Mouse (Mus musculus) liver, embryonic 14.5 days (tissue): ENCODE measurements at regions not wholly inside any gene's neighbourhood (a gene's known extent, or its start where the extent isn't known, plus 50 kb on each side); places are given as distances from the start of the nearest gene placed in this dataset.

ENCODE experiments used
- ATAC-seq: fragments of 200-750 bp; cut with Nextera tagmentation; 2 replicates; pipeline ENCODE4 v1.8.0; 2017; ENCODE audit warnings: moderate number of reproducible peaks, mild to moderate bottlenecking, moderate library complexity; ENCODE audit not compliant: insufficient read depth
- DNase-seq, 3 experiments: peaks; one replicate each; pipeline ENCODE4 v3.0.0-alpha.2; 2012 to 2013; ENCODE audit warnings: low read depth in 3 of 3, low spot score in 3 of 3
- H3K27ac ChIP-seq: fragments of 300-500 bp; sonication (generic); 2 replicates; pipeline ENCODE4 v1.5.1; 2014; ENCODE audit warnings: moderate library complexity, mild to moderate bottlenecking, control low read depth, inconsistent platforms
- H3K27me3 ChIP-seq: fragments of 300-500 bp; sonication (generic); 2 replicates; pipeline ENCODE4 v1.6.1; 2014; ENCODE audit warnings: mild to moderate bottlenecking, low read length, moderate library complexity; ENCODE audit not compliant: control insufficient read depth, insufficient read depth
- H3K36me3 ChIP-seq: fragments of 300-500 bp; sonication (generic); replicated peaks from 2 replicates; pipeline ENCODE4 v1.6.1; 2014; ENCODE audit warnings: low read depth; ENCODE audit not compliant: control insufficient read depth, insufficient read depth
- H3K4me1 ChIP-seq, 2 experiments: fragments of 200-500 bp in 1 of 2; fragments of 300-500 bp in 1 of 2; sonication (generic) in 1 of 2; replicated peaks; 2 replicates each; pipeline ENCODE4 v1.6.1; 2012 to 2014; ENCODE audit warnings: antibody characterized with exemption in 1 of 2, inconsistent platforms in 1 of 2, low read length in 1 of 2; ENCODE audit not compliant: control insufficient read depth in 2 of 2, insufficient read depth in 2 of 2
- H3K4me2 ChIP-seq: fragments of 300-500 bp; sonication (generic); 2 replicates; pipeline ENCODE4 v1.6.1; 2014; ENCODE audit warnings: low read depth, mild to moderate bottlenecking, control low read depth, moderate library complexity
- H3K4me3 ChIP-seq, 2 experiments: fragments of 200-500 bp in 1 of 2; fragments of 300-500 bp in 1 of 2; sonication (generic) in 1 of 2; 2 replicates each; pipeline ENCODE4 v1.5.1; 2012 to 2014; ENCODE audit warnings: low read depth in 2 of 2, low read length in 2 of 2, mild to moderate bottlenecking in 2 of 2, control low read depth in 1 of 2, inconsistent platforms in 1 of 2, moderate library complexity in 1 of 2; ENCODE audit not compliant: insufficient read depth in 1 of 2
- H3K9ac ChIP-seq: fragments of 300-500 bp; sonication (generic); replicated peaks from 2 replicates; pipeline ENCODE4 v1.6.1; 2014; ENCODE audit warnings: mild to moderate bottlenecking, control low read depth, moderate library complexity
- H3K9me3 ChIP-seq: fragments of 300-500 bp; sonication (generic); 2 replicates; pipeline ENCODE4 v1.6.1; 2016; ENCODE audit warnings: low read length, mixed read lengths; ENCODE audit not compliant: control insufficient read depth
- CTCF ChIP-seq: IDR thresholded peaks from 2 replicates; pipeline ENCODE4 v1.5.1; 2016; ENCODE audit warnings: antibody characterized with exemption, low read depth, control low read depth
- EP300 ChIP-seq: IDR thresholded peaks from 2 replicates; pipeline ENCODE4 v1.6.1; 2016; ENCODE audit warnings: antibody characterized with exemption, low read depth
- WGBS: fragments of 180-500 bp; shearing (Covaris S2); extraction: QIAGEN DNeasy Blood & Tissue Kit; methylation state at CpG from one replicate; pipeline ENCODE4 v1.1.7; 2014; ENCODE audit not compliant: insufficient replicate concordance; 5-methylcytosine and 5-hydroxymethylcytosine counted together

DNA sequence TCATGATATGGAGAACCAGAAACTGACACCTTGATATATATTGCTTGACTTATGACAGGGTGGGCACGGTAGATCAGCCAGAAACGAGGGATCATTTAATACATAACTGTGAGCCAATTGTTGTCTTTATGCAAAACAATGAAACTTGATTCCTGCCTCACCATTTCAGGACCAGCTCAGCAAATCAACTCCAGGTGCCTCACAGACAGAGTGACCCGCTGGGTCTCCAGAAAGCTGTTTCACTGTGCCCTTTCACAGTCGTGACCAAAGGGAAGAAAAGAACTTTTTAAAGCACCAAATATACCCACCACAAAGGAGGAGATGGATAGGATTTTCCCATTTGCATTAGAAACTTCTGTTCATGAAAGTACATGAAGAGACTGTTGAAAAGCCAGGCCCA lies 443.0 kb upstream of the Mki67 start:
- no peak for ATAC-seq
- Histone ChIP-seq H3K27ac (no peak overlapping the region), H3K9me3 (no peaks in the 10 kb centered on the region), H3K9ac (no peak overlapping the region), H3K27me3 (no peaks in the 10 kb centered on the region), H3K36me3 (no peaks in the 10 kb centered on the region), H3K4me3 (no peak overlapping the region), H3K4me2 (no peak overlapping the region), H3K4me1 (no peaks in the 10 kb centered on the region)
- WGBS = 46% methylated on average over 4 of the region's 4 CpGs
- no peak for TF ChIP-seq CTCF
- TF ChIP-seq EP300 = no peak
- no peak for DNase-seq

DNA sequence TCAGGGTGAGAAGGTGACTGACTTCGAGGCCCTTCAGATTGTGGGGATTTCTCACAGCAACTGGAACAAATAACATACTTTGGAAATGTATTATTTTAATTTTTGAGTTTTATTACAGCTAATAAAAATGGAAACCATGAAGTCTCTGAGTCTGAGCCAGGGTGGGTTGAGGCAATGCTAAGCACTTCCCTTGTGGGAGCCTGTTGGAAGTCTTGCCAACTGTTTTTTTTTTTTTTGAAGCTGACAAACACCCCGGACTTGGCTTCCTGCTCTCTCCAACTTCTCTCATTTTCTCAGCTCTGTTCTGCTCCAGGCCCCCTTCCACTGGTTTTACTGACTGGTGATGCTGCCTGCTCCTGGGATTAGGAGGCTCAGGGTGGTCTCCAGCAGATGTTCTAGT lies 445.4 kb upstream of the Mki67 start:
- H3K9ac ChIP-seq = no peak overlapping the region
- 36% methylated on average over 2 of the region's 2 CpGs for WGBS
- TF ChIP-seq EP300 (no peak), CTCF (no peak)
- no peak overlapping the region for H3K4me2 ChIP-seq
- H3K4me3 ChIP-seq = no peak overlapping the region
- H3K27ac ChIP-seq = no peak overlapping the region
- H3K9me3 ChIP-seq = no peaks in the 10 kb centered on the region
- H3K36me3 ChIP-seq = no peaks in the 10 kb centered on the region
- no peaks in the 10 kb centered on the region for H3K27me3 ChIP-seq
- H3K4me1 ChIP-seq = no peaks in the 10 kb centered on the region
- ATAC-seq = no peak
- DNase-seq = no peak

DNA sequence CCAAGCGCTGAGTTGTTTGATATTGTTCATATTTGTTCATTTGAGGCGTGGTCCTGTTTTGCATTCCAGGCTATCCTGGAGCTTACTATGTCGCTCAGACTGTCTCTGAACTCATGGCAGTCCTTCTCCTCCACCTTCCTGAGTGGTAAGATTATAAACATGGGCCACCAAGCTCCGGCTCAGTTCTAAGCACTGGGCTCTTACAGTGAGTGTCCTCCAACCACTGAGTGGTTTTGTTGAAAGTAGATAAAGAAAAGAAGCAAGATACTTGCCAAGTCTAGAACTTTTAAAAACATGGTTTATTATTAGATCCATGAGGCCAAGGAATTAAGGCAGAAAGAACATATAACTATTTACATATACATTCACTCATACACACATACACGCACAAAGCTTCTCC lies 448.7 kb upstream of the Mki67 start:
- TF ChIP-seq CTCF (no peak), EP300 (no peak)

DNA sequence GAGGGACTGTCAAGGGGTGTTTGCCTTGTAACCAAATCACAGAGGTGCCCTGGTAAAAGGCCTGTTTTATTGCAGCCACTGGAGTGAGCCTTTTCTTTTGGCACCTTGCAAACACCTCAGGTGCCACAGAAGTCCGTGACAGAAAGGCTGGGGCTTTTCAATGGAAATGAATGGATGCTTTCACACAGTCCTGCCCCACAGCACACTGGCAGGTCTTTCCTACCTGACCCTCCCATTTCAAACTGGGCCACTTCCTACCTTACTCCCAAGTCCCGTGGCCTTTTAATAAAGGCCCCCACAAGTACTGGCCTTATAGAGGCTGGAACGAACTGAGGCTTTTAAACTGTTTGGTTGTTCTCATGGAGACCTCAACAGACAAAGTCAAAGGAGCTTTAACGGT lies 453.1 kb upstream of the Mki67 start:
- Histone ChIP-seq H3K9me3 (no peaks in the 10 kb centered on the region), H3K4me3 (no peak overlapping the region), H3K27me3 (no peaks in the 10 kb centered on the region), H3K27ac (no peak overlapping the region), H3K36me3 (no peaks in the 10 kb centered on the region), H3K4me1 (no peaks in the 10 kb centered on the region), H3K9ac (no peak overlapping the region), H3K4me2 (no peak overlapping the region)
- TF ChIP-seq EP300 (no peak), CTCF (no peak)
- DNase-seq = no peak
- no peak for ATAC-seq
- 47% methylated on average over 4 of the region's 4 CpGs for WGBS

More for the DNA sequence above, 448.7 kb upstream of the Mki67 start:
- WGBS = 57% methylated on average over 5 of the region's 5 CpGs
- Histone ChIP-seq H3K27ac (no peak overlapping the region), H3K9me3 (no peaks in the 10 kb centered on the region), H3K4me1 (no peaks in the 10 kb centered on the region), H3K4me3 (no peak overlapping the region), H3K27me3 (no peaks in the 10 kb centered on the region), H3K9ac (no peak overlapping the region), H3K36me3 (no peaks in the 10 kb centered on the region), H3K4me2 (no peak overlapping the region)
- ATAC-seq = no peak
- no peak for DNase-seq

DNA sequence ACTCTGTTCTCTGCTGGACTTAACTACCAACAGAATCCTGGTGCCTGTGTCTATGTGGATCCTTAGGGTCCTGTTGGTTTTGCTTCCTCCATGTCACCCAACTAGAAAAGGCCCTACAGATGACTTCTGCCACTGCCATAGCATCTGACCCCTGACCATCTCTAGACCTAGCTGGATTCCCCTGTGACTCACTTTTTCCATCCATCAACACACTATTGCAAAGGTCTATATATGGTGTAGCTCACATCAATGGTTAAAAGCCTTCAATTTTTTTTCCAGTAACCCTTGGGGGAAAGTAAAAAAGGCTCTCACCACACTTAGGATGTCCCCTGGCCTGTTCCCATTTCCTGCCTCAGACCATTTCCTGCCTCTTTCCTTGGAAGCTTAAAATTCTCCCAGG lies 460.2 kb upstream of the Mki67 start:
- H3K27ac ChIP-seq = no peak overlapping the region
- no peak overlapping the region for H3K4me2 ChIP-seq
- no peak overlapping the region for H3K4me3 ChIP-seq
- no peaks in the 10 kb centered on the region for H3K4me1 ChIP-seq
- no peak for ATAC-seq
- no peaks in the 10 kb centered on the region for H3K9me3 ChIP-seq
- TF ChIP-seq EP300 = no peak
- no peak for TF ChIP-seq CTCF
- H3K36me3 ChIP-seq = no peaks in the 10 kb centered on the region
- no peak for DNase-seq
- no peak overlapping the region for H3K9ac ChIP-seq
- H3K27me3 ChIP-seq = no peaks in the 10 kb centered on the region

DNA sequence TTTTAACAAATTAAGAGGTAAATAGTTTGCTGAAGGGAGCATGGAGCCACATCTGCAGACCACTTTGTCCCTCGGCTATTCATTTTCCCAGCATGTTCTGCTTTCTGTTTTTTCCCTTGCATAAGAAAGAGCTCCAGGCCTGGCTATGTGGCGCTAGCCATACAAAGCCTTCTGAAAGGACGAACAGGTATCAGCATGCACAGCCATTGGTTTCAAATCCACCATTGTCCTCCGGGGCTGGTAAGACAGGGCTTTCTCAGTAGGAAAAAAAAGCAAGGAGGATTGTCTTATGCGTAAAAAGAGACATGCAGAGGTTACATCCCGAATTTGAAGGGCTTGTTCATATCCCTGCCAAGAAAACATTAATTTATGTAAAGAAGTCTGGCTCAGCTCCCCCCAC lies 464.8 kb upstream of the Mki67 start:
- no peak overlapping the region for H3K4me3 ChIP-seq
- no peak overlapping the region for H3K27ac ChIP-seq
- no peaks in the 10 kb centered on the region for H3K4me1 ChIP-seq

More for the DNA sequence above, 464.8 kb upstream of the Mki67 start:
- 54% methylated on average over 6 of the region's 6 CpGs for WGBS
- no peak overlapping the region for H3K4me2 ChIP-seq
- no peaks in the 10 kb centered on the region for H3K9me3 ChIP-seq
- TF ChIP-seq EP300 = no peak
- H3K27me3 ChIP-seq = no peaks in the 10 kb centered on the region
- ATAC-seq (no peak), DNase-seq (no peak)
- H3K36me3 ChIP-seq = no peaks in the 10 kb centered on the region
- no peak overlapping the region for H3K9ac ChIP-seq
